Mouse (Mus musculus) gastrocnemius, postnatal 10 days (tissue): ENCODE measurements around the gene Myh8. TPM values are rescaled to one million over a fixed set of nuclear protein-coding genes. Genes with fewer than 3 reads are reported as not detected.

Experiments
- total RNA-seq, 2 experiments: library from RNA; stranded (reverse); gene quantifications; 2 replicates each; pipeline ENCODE4 v1.2.3; 2021

The Myh8 gene
- total RNA-seq, 2 experiments from 2014 or later = 2,237 to 2,877 TPM

Other genes with a start within 250 kb of the Myh8 start
- 10 to 100 TPM in 1 of 2 experiments, 1 to 10 TPM in 1; 8.0 to 11.9 TPM for gene Adprm, start 224.5 kb upstream of the Myh8 start, total RNA-seq
- 10 to 100 TPM in 1 of 2 experiments, 1 to 10 TPM in 1; 9.8 to 11.4 TPM for gene Sco1, start 224.5 kb upstream of the Myh8 start, total RNA-seq
- gene Myh3, start 198.8 kb upstream of the Myh8 start, total RNA-seq = 100 to 1,000 TPM in 1 of 2 experiments, 10 to 100 TPM in 1; 79.0 to 104 TPM
- 1,000 to 10,000 TPM; 1,145 to 1,256 TPM for gene Myh2, start 106.1 kb upstream of the Myh8 start, total RNA-seq
- 1,000 to 10,000 TPM; 4,609 to 4,620 TPM for gene Myh1, start 77.1 kb upstream of the Myh8 start, total RNA-seq
- gene Myh4, start 39.1 kb upstream of the Myh8 start, total RNA-seq = over 10,000 TPM; 17,280 to 21,084 TPM
- gene Myh13, start 44.5 kb downstream of the Myh8 start, total RNA-seq = 1 to 10 TPM; 3.0 to 4.1 TPM
- 10 to 100 TPM; 22.7 to 27.1 TPM for gene Gas7, start 178.3 kb downstream of the Myh8 start, total RNA-seq